Mouse (Mus musculus) embryonic fibroblast, embryonic 13.5 days (primary cell): ENCODE measurements at regions not wholly inside any gene's neighbourhood (a gene's known extent, or its start where the extent isn't known, plus 50 kb on each side); places are given as distances from the start of the nearest gene placed in this dataset.

ENCODE experiments used
- CTCF ChIP-seq: IDR thresholded peaks from 2 replicates; pipeline ENCODE4 v1.5.1; 2011; ENCODE audit warnings: mild to moderate bottlenecking, control low read depth, low read length, moderate library complexity, borderline replicate concordance; ENCODE audit not compliant: insufficient read depth
- POLR2A ChIP-seq: IDR thresholded peaks from 2 replicates; pipeline ENCODE4 v1.6.1; 2011; ENCODE audit warnings: low read depth, mild to moderate bottlenecking, control low read depth, low read length, moderate library complexity

- no peak for TF ChIP-seq CTCF
- no peak for TF ChIP-seq POLR2A
Observed at GRCm38 (mm10) chr9:84356167-84356566, 431.2 kb downstream of the Bckdhb start.
